Mouse (Mus musculus): ENCODE data around the gene Tubal3. TPM values are rescaled to one million over a fixed set of nuclear protein-coding genes. Genes with fewer than 3 reads are reported as not detected.

Tubal3 gene
- polyA plus RNA-seq, 1 experiment from 2014 or later, result not detected

Small RNA genes lying within 50 kb of the gene (microRNA-seq; reads per million reads assigned to microRNA genes)
- not detected for gene Gm22460 (ENCODE audit: borderline number of aligned reads)

Other genes starting within 250 kb of the Tubal3 start
- gene Calml3, start 114.0 kb upstream of the Tubal3 start, polyA plus RNA-seq (2014; fragmentation: Nextera tagmentation; extraction: Ambion mirVana), result 0.29 and 0.39 TPM in 2 replicates
- gene Calm4, start 80.5 kb upstream of the Tubal3 start, polyA plus RNA-seq (2014; fragmentation: Nextera tagmentation; extraction: Ambion mirVana), result not detected in 2 replicates
- gene Calm5, start 64.1 kb upstream of the Tubal3 start, polyA plus RNA-seq (2014; fragmentation: Nextera tagmentation; extraction: Ambion mirVana), result not detected in 2 replicates
- gene Net1, start 54 bp upstream of the Tubal3 start, polyA plus RNA-seq (2014; fragmentation: Nextera tagmentation; extraction: Ambion mirVana), result 108 and 124 TPM in 2 replicates
- not detected in 2 replicates for gene Ucn3, start 27.1 kb downstream of the Tubal3 start, polyA plus RNA-seq (2014; fragmentation: Nextera tagmentation; extraction: Ambion mirVana)
- 0.33 and 0.84 TPM in 2 replicates for gene Akr1c14, start 130.7 kb downstream of the Tubal3 start, polyA plus RNA-seq (2014; fragmentation: Nextera tagmentation; extraction: Ambion mirVana)
- not detected in 2 replicates for gene Akr1c18, start 232.4 kb downstream of the Tubal3 start, polyA plus RNA-seq (2014; fragmentation: Nextera tagmentation; extraction: Ambion mirVana)

Data from embryonic facial prominence, embryonic 11.5 days (tissue).